Mouse (Mus musculus): ENCODE results near the gene Odf3. TPM values are rescaled to one million over a fixed set of nuclear protein-coding genes. Genes with fewer than 3 reads are reported as not detected.

Odf3 gene
- polyA plus RNA-seq, 1 experiment: 0.06 TPM

- no peak for TF ChIP-seq GATA1 (IDR thresholded peaks at IDR 0.05; ENCODE audit: low read length)
These were observed 50.3 kb downstream of the Odf3 start for GRCm38 (mm10) chr7:140897863-140898262.

GRCm38 (mm10) chr7:140899121-140899520, 51.5 kb downstream of the Odf3 start:
- TF ChIP-seq GATA1 (IDR thresholded peaks at IDR 0.05; ENCODE audit: low read length): no peak

- TF ChIP-seq GATA1 (IDR thresholded peaks at IDR 0.05; ENCODE audit: low read length): no peak
These were observed 52.6 kb downstream of the Odf3 start, which contains the start of gene Cox8b for GRCm38 (mm10) chr7:140900220-140900619. Gene Cox8b (minus strand): TSS chr7:140900446.

Other genes starting within 250 kb of the Odf3 start
- not detected in 2 replicates for gene Olfr46, start 246.5 kb upstream of the Odf3 start, polyA plus RNA-seq (2012)
- not detected in 2 replicates for gene Olfr61, start 218.8 kb upstream of the Odf3 start, polyA plus RNA-seq (2012)
- not detected in 2 replicates for gene Olfr53, start 201.4 kb upstream of the Odf3 start, polyA plus RNA-seq (2012)
- not detected in 2 replicates for gene Olfr539, start 187.9 kb upstream of the Odf3 start, polyA plus RNA-seq (2012)
- gene Olfr45, start 165.9 kb upstream of the Odf3 start, polyA plus RNA-seq (2012): not detected in 2 replicates
- gene Olfr541, start 150.5 kb upstream of the Odf3 start, polyA plus RNA-seq (2012): not detected in 2 replicates
- gene Cyp2e1, start 84.1 kb upstream of the Odf3 start, polyA plus RNA-seq (2012): not detected in 2 replicates
- gene Syce1, start 60.0 kb upstream of the Odf3 start, polyA plus RNA-seq (2012): not detected in 2 replicates
- not detected in 2 replicates for gene Zfp941, start 25.6 kb upstream of the Odf3 start, polyA plus RNA-seq (2012)
- gene Urah, start 12.8 kb upstream of the Odf3 start, polyA plus RNA-seq (2012): not detected in 2 replicates
- not detected in 2 replicates for gene Scgb1c1, start 2.3 kb upstream of the Odf3 start, polyA plus RNA-seq (2012)
- 0.18 and 0.99 TPM in 2 replicates for gene Gm45785, start 8.5 kb downstream of the Odf3 start, polyA plus RNA-seq (2012)
- gene Ric8a, start 9.2 kb downstream of the Odf3 start, polyA plus RNA-seq (2012): 39.1 and 49.2 TPM in 2 replicates
- 3.2 and 3.9 TPM in 2 replicates for gene Bet1l, start 9.8 kb downstream of the Odf3 start, polyA plus RNA-seq (2012)
- gene Psmd13, start 34.2 kb downstream of the Odf3 start, polyA plus RNA-seq (2012): 50.0 and 92.4 TPM in 2 replicates
- 25.4 and 38.9 TPM in 2 replicates for gene Sirt3, start 34.5 kb downstream of the Odf3 start, polyA plus RNA-seq (2012)
- not detected in 2 replicates for gene Cox8b, start 52.6 kb downstream of the Odf3 start, polyA plus RNA-seq (2012)
- not detected in 2 replicates for gene Nlrp6, start 73.1 kb downstream of the Odf3 start, polyA plus RNA-seq (2012)
- 6.3 and 7.2 TPM in 2 replicates for gene Pgghg, start 93.6 kb downstream of the Odf3 start, polyA plus RNA-seq (2012)
- gene Ifitm5, start 102.5 kb downstream of the Odf3 start, polyA plus RNA-seq (2012): 0.43 and 0.61 TPM in 2 replicates
- not detected in 2 replicates for gene Gm45717, start 108.1 kb downstream of the Odf3 start, polyA plus RNA-seq (2012)
- gene Ifitm2, start 108.2 kb downstream of the Odf3 start, polyA plus RNA-seq (2012): 234 and 285 TPM in 2 replicates
- 0.08 and 0.26 TPM in 2 replicates for gene Ifitm1, start 119.4 kb downstream of the Odf3 start, polyA plus RNA-seq (2012)
- gene Ifitm3, start 163.0 kb downstream of the Odf3 start, polyA plus RNA-seq (2012): not detected in 2 replicates
- not detected in 2 replicates for gene Ifitm6, start 170.1 kb downstream of the Odf3 start, polyA plus RNA-seq (2012)
- gene Gm17387, start 181.3 kb downstream of the Odf3 start, polyA plus RNA-seq (2012): not detected in 2 replicates
- gene B4galnt4, start 213.3 kb downstream of the Odf3 start, polyA plus RNA-seq (2012): not detected in 2 replicates
- 0.05 TPM in 1 of 2 replicates, not detected in the other for gene Pkp3, start 230.4 kb downstream of the Odf3 start, polyA plus RNA-seq (2012)

All from G1E-ER4 (cell line).